Comparison of ENCODE assay signal across 24 mouse cellular contexts in the genomic region with DNA sequence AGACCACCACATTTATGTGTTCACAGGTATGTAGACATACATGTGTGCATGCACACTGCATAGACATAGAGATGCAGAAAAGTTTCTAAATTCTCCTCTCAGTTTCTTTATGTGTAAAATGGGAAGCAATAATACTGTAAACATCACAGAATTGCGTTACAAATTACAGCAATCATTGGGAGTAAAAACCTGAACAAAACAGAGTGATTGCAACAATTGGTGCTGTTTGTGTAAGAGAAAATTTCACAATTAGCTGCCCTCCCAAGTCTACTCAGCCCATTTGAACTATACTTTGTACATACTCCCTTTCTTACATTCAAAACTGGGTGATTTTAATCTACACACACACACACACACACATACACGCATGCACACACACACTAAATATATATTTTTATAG.
"Had no signal": no experiment of that assay in that cellular context is flagged by ENCODE, and none has a peak within 500 bp of the region (broad histone marks: within the 10 kb centered on the region; RNA-seq: fewer than 3 reads in every experiment).

No protein-coding gene starts in this region.

- H3K36me3 ChIP-seq: kidney, embryonic 15.5 days; limb, embryonic 12.5 days; limb, embryonic 15.5 days; lung, embryonic 15.5 days; neural tube, embryonic 12.5 days; neural tube, embryonic 15.5 days had no signal

- H3K27ac ChIP-seq: kidney, embryonic 15.5 days; left cerebral cortex, adult 2 months; limb, embryonic 12.5 days; limb, embryonic 15.5 days; liver, embryonic 14.5 days; lung, embryonic 15.5 days; macrophage; neural tube, embryonic 12.5 days; neural tube, embryonic 15.5 days; stomach, postnatal 0 days had no signal

- H3K9ac ChIP-seq: kidney, embryonic 15.5 days; limb, embryonic 12.5 days; limb, embryonic 15.5 days; liver, embryonic 14.5 days; lung, embryonic 15.5 days; neural tube, embryonic 12.5 days; neural tube, embryonic 15.5 days had no signal

- DNase-seq: kidney, adult 11 months; kidney, adult 8-10 months; kidney, postnatal 10 days; kidney, postnatal 36 days; layer of hippocampus, postnatal 36 days; left cerebral cortex, postnatal 4 days; lung, adult 18-20 months; lung, postnatal 10 days; midbrain, embryonic 14.5 days; right cerebral cortex, adult 18-20 months; right cerebral cortex, postnatal 14 days; right cerebral cortex, postnatal 4 days; thymus, postnatal 25 days had no signal

- H3K27me3 ChIP-seq: kidney, embryonic 15.5 days; limb, embryonic 12.5 days; limb, embryonic 15.5 days; lung, embryonic 15.5 days; neural tube, embryonic 12.5 days; neural tube, embryonic 15.5 days had no signal

- H3K9me3 ChIP-seq: kidney, embryonic 15.5 days; limb, embryonic 12.5 days; limb, embryonic 15.5 days; lung, embryonic 15.5 days; neural tube, embryonic 12.5 days; neural tube, embryonic 15.5 days had no signal

- H3K4me2 ChIP-seq: kidney, embryonic 15.5 days; limb, embryonic 12.5 days; limb, embryonic 15.5 days; lung, embryonic 15.5 days; midbrain, embryonic 11.5 days; neural tube, embryonic 12.5 days; neural tube, embryonic 15.5 days had no signal

- H3K4me1 ChIP-seq: kidney, embryonic 15.5 days; limb, embryonic 12.5 days; limb, embryonic 15.5 days; lung, embryonic 15.5 days; neural tube, embryonic 12.5 days; neural tube, embryonic 15.5 days had no signal

- H3K4me3 ChIP-seq: kidney, embryonic 15.5 days; left cerebral cortex, adult 2 months; limb, embryonic 12.5 days; limb, embryonic 15.5 days; lung, embryonic 15.5 days; neural tube, embryonic 12.5 days; neural tube, embryonic 15.5 days had no signal
